Mouse (Mus musculus) lung, postnatal 0 days (tissue): Measurements from ENCODE around the gene Baiap2. TPM values are rescaled to one million over a fixed set of nuclear protein-coding genes. Genes with fewer than 3 reads are reported as not detected.
A peak's percentile ranks its signal among the peaks of the same experiment; 100 is the strongest.

Experiments used
- ATAC-seq: fragments of 200-750 bp; cut with Nextera tagmentation; 2 replicates; pipeline ENCODE4 v1.8.0; 2017; ENCODE audit warnings: moderate library complexity
- DNase-seq: peaks from one replicate; pipeline ENCODE4 v3.0.0-alpha.2; 2016; ENCODE audit warnings: low spot score
- H3K27ac ChIP-seq: fragments of 300-500 bp; sonication (generic); 2 replicates; pipeline ENCODE4 v1.5.1; 2014; ENCODE audit warnings: antibody characterized with exemption, mild to moderate bottlenecking, low read length, mixed read lengths
- H3K27me3 ChIP-seq: fragments of 300-500 bp; sonication (generic); replicated peaks from 2 replicates; pipeline ENCODE4 v1.6.1; 2014; ENCODE audit warnings: low read length, mixed read lengths; ENCODE audit not compliant: insufficient read depth
- H3K36me3 ChIP-seq: fragments of 300-500 bp; sonication (generic); 2 replicates; pipeline ENCODE4 v1.6.1; 2014; ENCODE audit warnings: low read length, mixed read lengths; ENCODE audit not compliant: insufficient read depth
- H3K4me1 ChIP-seq: fragments of 300-500 bp; sonication (generic); 2 replicates; pipeline ENCODE4 v1.6.1; 2014; ENCODE audit warnings: antibody characterized with exemption, low read depth, low read length, mixed read lengths; ENCODE audit not compliant: insufficient read depth
- H3K4me2 ChIP-seq: fragments of 300-500 bp; sonication (generic); replicated peaks from 2 replicates; pipeline ENCODE4 v1.6.1; 2014; ENCODE audit warnings: low read depth, mild to moderate bottlenecking, low read length, moderate library complexity, mixed read lengths
- H3K4me3 ChIP-seq: fragments of 300-500 bp; sonication (generic); 2 replicates; pipeline ENCODE4 v1.5.1; 2014; ENCODE audit warnings: low read depth, low read length
- H3K9ac ChIP-seq: fragments of 300-500 bp; sonication (generic); replicated peaks from 2 replicates; pipeline ENCODE4 v1.6.1; 2014; ENCODE audit warnings: low read depth, mild to moderate bottlenecking
- H3K9me3 ChIP-seq: fragments of 300-500 bp; sonication (generic); 2 replicates; pipeline ENCODE4 v1.6.1; 2016; ENCODE audit warnings: low read length, mixed read lengths
- CTCF ChIP-seq: IDR thresholded peaks from 2 replicates; pipeline ENCODE4 v1.5.1; 2016; ENCODE audit warnings: antibody characterized with exemption, mild to moderate bottlenecking
- EP300 ChIP-seq: IDR thresholded peaks from 2 replicates; pipeline ENCODE4 v1.6.1; 2016; ENCODE audit warnings: antibody characterized with exemption, mild to moderate bottlenecking, control low read depth
- WGBS: fragments of 180-500 bp; shearing (Covaris S2); extraction: QIAGEN DNeasy Blood & Tissue Kit; methylation state at CpG from one replicate; pipeline ENCODE4 v1.1.7; 2014; 5-methylcytosine and 5-hydroxymethylcytosine counted together
- microRNA counts: library from miRNA; unstranded; fragments of <30 nt; microRNA quantifications from one replicate; lab custom pipeline; 2015
- microRNA-seq: library from miRNA; unstranded; fragments of <30 nt; microRNA quantifications from one replicate; pipeline ENCODE4, GENCODE M21; 2016
- polyA plus RNA-seq: library from polyadenylated mRNA; unstranded; fragments of >200 nt; fragmentation: Nextera tagmentation; extraction: Ambion mirVana; gene quantifications from 2 replicates; pipeline ENCODE4 v1.2.1, GENCODE M21; 2015

Gene Baiap2
- polyA plus RNA-seq, 1 experiment from 2014 or later: 52.6 TPM

DNA sequence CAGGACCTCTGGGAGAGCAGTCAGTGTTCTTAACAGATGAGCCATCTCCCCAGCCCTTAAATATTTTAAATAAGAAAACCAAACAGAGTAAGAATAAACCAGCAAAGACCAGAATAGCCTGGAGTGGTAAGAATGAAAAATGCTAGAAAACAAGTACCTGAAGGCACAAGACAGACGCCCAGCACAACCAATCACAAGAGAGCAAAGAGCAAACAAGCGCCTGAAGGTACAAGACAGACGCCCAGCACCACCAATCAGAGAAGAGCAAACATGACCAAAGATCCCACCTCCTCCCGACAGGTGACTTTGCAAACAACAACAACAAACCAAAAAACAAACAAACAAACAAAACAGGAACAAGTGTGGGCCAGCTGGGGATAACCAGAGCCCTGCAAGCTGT lies 111.3 kb downstream of the Baiap2 start:
- Histone ChIP-seq H3K4me2 (no peak overlapping the region), H3K9ac (no peak overlapping the region), H3K9me3 (no peaks in the 10 kb centered on the region), H3K27me3 (no peaks in the 10 kb centered on the region), H3K27ac (no peak overlapping the region), H3K4me3 (no peak overlapping the region), H3K36me3 (no peaks in the 10 kb centered on the region), H3K4me1 (no peaks in the 10 kb centered on the region)
- TF ChIP-seq CTCF: no peak
- no peak for TF ChIP-seq EP300
- DNase-seq (no peak), ATAC-seq (no peak)
- WGBS: 72% methylated on average over 4 of the region's 4 CpGs

DNA sequence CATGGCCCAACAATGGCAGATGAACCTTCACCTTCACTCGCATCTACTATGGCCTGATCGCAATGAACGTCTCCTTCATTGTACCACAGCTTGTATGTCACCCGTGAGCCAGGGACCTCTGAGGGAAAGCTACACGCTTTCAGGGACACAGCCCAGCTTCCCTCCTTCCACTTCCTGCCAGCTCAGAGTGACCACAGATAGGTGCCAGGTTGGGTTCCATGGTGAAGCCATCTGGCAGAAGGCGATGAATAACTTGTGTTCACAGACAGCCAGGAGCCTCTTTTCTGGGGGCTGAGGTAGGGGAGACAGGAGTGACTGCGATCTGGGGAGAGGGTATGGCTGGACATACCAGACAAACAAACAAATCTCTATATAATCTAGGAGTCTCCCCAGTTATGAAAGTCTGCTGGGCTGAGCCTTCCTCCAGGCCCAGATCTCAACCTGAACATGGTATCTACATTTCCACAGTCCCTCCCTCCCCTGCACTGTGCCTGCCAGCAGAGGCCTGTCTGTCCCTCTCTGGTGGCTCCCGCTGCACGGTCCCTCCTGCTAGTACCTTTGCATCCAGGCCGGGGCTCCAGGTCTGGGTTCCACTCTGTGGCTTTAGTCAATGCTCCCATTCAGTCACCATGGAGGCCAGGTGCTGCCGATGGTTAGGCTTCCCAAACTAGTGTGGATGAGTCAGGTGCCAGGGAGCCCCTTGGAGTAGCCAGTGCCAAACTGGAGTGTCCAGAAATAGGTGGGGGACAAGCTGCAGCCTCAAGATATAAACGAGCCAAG lies 113.6 kb downstream of the Baiap2 start:
- no peak overlapping the region for H3K4me3 ChIP-seq
- no peak overlapping the region for H3K4me2 ChIP-seq
- TF ChIP-seq EP300 (no peak), CTCF (no peak)
- no peak overlapping the region for H3K27ac ChIP-seq
- no peak overlapping the region for H3K9ac ChIP-seq
- H3K9me3 ChIP-seq: no peaks in the 10 kb centered on the region
- no peaks in the 10 kb centered on the region for H3K4me1 ChIP-seq
- WGBS: 74% methylated on average over 12 of the region's 12 CpGs
- no peak for ATAC-seq
- DNase-seq: no peak
- no peaks in the 10 kb centered on the region for H3K27me3 ChIP-seq
- no peaks in the 10 kb centered on the region for H3K36me3 ChIP-seq

MicroRNAs encoded within 50 kb of the gene (microRNA counts, 519-probe panel; counts per million panel counts)
- microRNA mmu-miR-338-3p (lab: Ali Mortazavi, UCI): 3,356 counts per million, percentile 20 among the panel's probes with 10 or more counts
- microRNA mmu-miR-338-5p (lab: Ali Mortazavi, UCI): not detected

Small RNAs within 50 kb of the gene (microRNA-seq; reads per million reads assigned to microRNA genes)
- gene Mir3065: not detected
- gene Mir338: not detected

Other genes with a start within 250 kb of the Baiap2 start
- 83.6 and 89.9 TPM in 2 replicates for gene Chmp6, start 29.3 kb upstream of the Baiap2 start, polyA plus RNA-seq
- 1.4 and 1.7 TPM in 2 replicates for gene Aatk, start 104.4 kb downstream of the Baiap2 start, polyA plus RNA-seq
- gene Cep131, start 144.1 kb downstream of the Baiap2 start, polyA plus RNA-seq: 7.6 and 9.6 TPM in 2 replicates
- 8.2 TPM in 2 replicates for gene Tepsin, start 156.0 kb downstream of the Baiap2 start, polyA plus RNA-seq
- gene Ndufaf8, start 156.2 kb downstream of the Baiap2 start, polyA plus RNA-seq: 69.6 and 76.9 TPM in 2 replicates
- gene Slc38a10, start 208.6 kb downstream of the Baiap2 start, polyA plus RNA-seq: 66.6 and 69.4 TPM in 2 replicates